Mouse (Mus musculus): ENCODE data around the gene Bend6. TPM values are rescaled to one million over a fixed set of nuclear protein-coding genes. Genes with fewer than 3 reads are reported as not detected.

Gene Bend6
- total and polyA plus RNA-seq, 3 experiments, result 0.04 to 0.08 TPM; not detected in 1

DNA sequence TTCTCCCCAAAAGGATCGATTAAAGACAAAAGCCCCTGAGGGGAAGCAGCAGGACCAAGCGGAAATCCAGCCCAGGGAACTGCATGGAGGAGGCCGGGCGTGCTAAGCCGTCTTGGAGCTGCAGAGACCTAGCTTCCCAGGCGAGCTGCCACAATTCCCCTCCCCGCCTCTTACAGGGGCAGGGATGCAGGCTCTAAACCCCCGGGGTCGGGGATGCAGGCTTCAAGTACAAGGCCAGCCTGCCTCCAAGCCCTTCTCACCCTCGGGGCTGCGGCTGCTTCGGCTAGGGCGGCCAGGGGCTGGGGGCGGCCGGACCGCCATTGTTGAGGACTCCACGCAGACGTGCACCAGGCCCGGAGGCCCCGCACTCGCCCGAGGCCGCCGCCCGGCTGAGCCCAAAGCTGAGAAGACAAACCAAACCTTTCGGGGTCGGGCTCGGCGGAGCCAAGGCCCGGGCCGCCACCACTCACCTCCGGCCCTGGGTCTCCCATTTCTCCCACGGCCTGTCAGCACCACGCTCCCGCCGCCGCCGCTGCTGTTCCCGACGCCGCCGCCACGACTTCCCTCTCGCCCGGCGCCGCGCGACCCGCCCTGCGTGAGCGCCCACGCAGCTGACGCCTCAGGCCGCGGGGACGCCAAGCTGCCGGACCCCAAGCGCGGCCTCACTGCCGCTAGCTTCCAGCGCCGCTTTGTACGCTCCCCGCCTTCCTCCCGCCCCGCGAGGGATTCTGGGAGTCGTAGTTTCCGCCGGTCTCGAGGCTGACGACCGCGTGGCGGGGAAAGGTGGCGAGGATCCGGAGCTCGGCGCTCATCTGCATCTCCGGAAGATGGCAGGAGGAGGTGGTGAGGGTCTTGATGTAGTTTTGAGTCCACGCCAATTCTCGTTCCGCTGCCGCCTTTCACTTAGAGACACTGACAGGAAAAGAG lies 93.5 kb downstream of the Bend6 start, which contains the start of gene Zfp451:
Gene Zfp451 (minus strand): TSS at position 728 of the 927 bp plus-strand sequence.
- peaks cover 11 to 24% of the 10 kb centered on the region in 2 experiments for H3K36me3 ChIP-seq (ENCODE audit: control insufficient read depth in 1 of 2, insufficient read depth in 2 of 2, low read length in 2 of 2)
- peak within 1 kb of the TSS; percentile 47 for H3K27ac ChIP-seq (ENCODE audit: control insufficient read depth, low read depth, low read length)
- H3K79me2 ChIP-seq (ENCODE audit: control insufficient read depth, insufficient read depth, low read length, poor library complexity), result peaks cover 33% of the 10 kb centered on the region
- peak within 1 kb of the TSS; percentile 81 to 94 for H3K4me3 ChIP-seq (ENCODE audit: control insufficient read depth in 1 of 2, insufficient read depth in 1 of 2, low read depth in 2 of 2, low read length in 2 of 2)
- H3K9me3 ChIP-seq (replicated peaks; ENCODE audit: insufficient read depth, low read length), result no peaks in the 10 kb centered on the region
- H3K27me3 ChIP-seq (ENCODE audit: control insufficient read depth in 1 of 2, insufficient read depth in 2 of 2, low read length in 2 of 2), result no peaks in the 10 kb centered on the region
- peak within 1 kb of the TSS; percentile 97 for H3K9ac ChIP-seq (ENCODE audit: control insufficient read depth, low read depth, low read length, poor library complexity, severe bottlenecking)
- peak; percentile 91 for DNase-seq (ENCODE audit: low read depth, low spot score)
- peaks cover 0 to 13% of the 10 kb centered on the region in 2 experiments; a peak in 2 of 4 replicates for H3K4me1 ChIP-seq (ENCODE audit: control insufficient read depth in 1 of 2, insufficient read depth in 2 of 2, low read length in 2 of 2)
- TF ChIP-seq MAZ (IDR thresholded peaks at IDR 0.05; ENCODE audit: low read depth, low read length) (no peak; the same call in 1 of the 2 replicates), ELF1 (IDR thresholded peaks at IDR 0.05; ENCODE audit: low read depth, low read length) (peak; percentile 74), UBTF (IDR thresholded peaks at IDR 0.05; ENCODE audit: borderline replicate concordance, insufficient read depth, low read depth, low read length) (0 out of 2 replicates have a peak, but pooled peaks have one; percentile 58), ZNF384 (IDR thresholded peaks at IDR 0.05; ENCODE audit: low read depth, low read length) (no peak), USF2 (IDR thresholded peaks at IDR 0.05; ENCODE audit: borderline replicate concordance in 1 of 2, insufficient read depth in 1 of 2, low read depth in 1 of 2, low read length in 2 of 2) (no peak), SIN3A (IDR thresholded peaks at IDR 0.05; ENCODE audit: low read length) (peak; percentile 78), TCF12 (IDR thresholded peaks at IDR 0.05; ENCODE audit: low read depth, low read length) (no peak; the same call in 1 of the 2 replicates), E2F4 (IDR thresholded peaks at IDR 0.05; ENCODE audit: borderline replicate concordance, low read depth, low read length) (peak; percentile 56; the same call in 1 of the 2 replicates), CHD1 (IDR thresholded peaks at IDR 0.05; ENCODE audit: low read depth, low read length) (no peak), ZC3H11A (IDR thresholded peaks at IDR 0.05; ENCODE audit: low read depth, low read length) (no peak), ETS1 (IDR thresholded peaks at IDR 0.05; ENCODE audit: low read depth, low read length) (no peak), ZMIZ1 (IDR thresholded peaks at IDR 0.05; ENCODE audit: low read depth, low read length) (no peak), KAT2A (conservative IDR thresholded peaks at IDR 0.05; ENCODE audit: low read depth, low read length) (peak; percentile 71; the same call in 1 of the 2 replicates), NELFE (IDR thresholded peaks at IDR 0.05; ENCODE audit: low read depth, low read length) (peak; percentile 58), POLR2AphosphoS5 (IDR thresholded peaks at IDR 0.05; ENCODE audit: borderline replicate concordance, low read depth, low read length) (no peak), CTCF (IDR thresholded peaks at IDR 0.05 in 2 of 3, conservative IDR thresholded peaks at IDR 0.05 in 1 of 3; ENCODE audit: control insufficient read depth in 1 of 3, insufficient read depth in 1 of 3, low read depth in 2 of 3, low read length in 3 of 3, poor library complexity in 1 of 3, severe bottlenecking in 1 of 3) (no peak), BHLHE40 (IDR thresholded peaks at IDR 0.05; ENCODE audit: borderline replicate concordance, low read depth, low read length) (no peak), CHD2 (IDR thresholded peaks at IDR 0.05; ENCODE audit: low read length) (no peak), SMC3 (IDR thresholded peaks at IDR 0.05; ENCODE audit: low read depth, low read length) (no peak), MXI1 (IDR thresholded peaks at IDR 0.05; ENCODE audit: low read depth, low read length) (peak; percentile 79), TBP (IDR thresholded peaks at IDR 0.05; ENCODE audit: low read depth, low read length) (peak; percentile 27; the same call in 1 of the 2 replicates), MAFK (IDR thresholded peaks at IDR 0.05; ENCODE audit: borderline replicate concordance, low read depth, low read length) (no peak), MAX (IDR thresholded peaks at IDR 0.05; ENCODE audit: low read length) (peak; percentile 94), EP300 (IDR thresholded peaks at IDR 0.05; ENCODE audit: low read depth in 1 of 2, low read length in 2 of 2) (no peak), USF1 (IDR thresholded peaks at IDR 0.05; ENCODE audit: low read depth, low read length) (no peak), GABPA (IDR thresholded peaks at IDR 0.05; ENCODE audit: low read depth, low read length) (no peak), GATA1 (IDR thresholded peaks at IDR 0.05; ENCODE audit: low read depth, low read length) (no peak), POLR2AphosphoS2 (IDR thresholded peaks at IDR 0.05; ENCODE audit: low read length) (peak; percentile 32; the same call in 1 of the 2 replicates), ZKSCAN1 (IDR thresholded peaks at IDR 0.05; ENCODE audit: low read depth, low read length) (no peak), MYC (IDR thresholded peaks at IDR 0.05; ENCODE audit: low read depth, low read length) (peak; percentile 97), MYB (IDR thresholded peaks at IDR 0.05; ENCODE audit: low read depth, low read length) (no peak), HCFC1 (IDR thresholded peaks at IDR 0.05; ENCODE audit: low read depth, low read length) (peak; percentile 97), POLR2A (IDR thresholded peaks at IDR 0.05; ENCODE audit: control insufficient read depth in 1 of 2, insufficient read depth in 1 of 2, low read depth in 1 of 2, low read length in 2 of 2, poor library complexity in 1 of 2) (peak; percentile 81 to 92), NRF1 (IDR thresholded peaks at IDR 0.05; ENCODE audit: insufficient read depth, low read depth, low read length, poor library complexity, severe bottlenecking) (peak; percentile 36; the same call in 1 of the 2 replicates), RCOR1 (IDR thresholded peaks at IDR 0.05; ENCODE audit: low read depth, low read length) (no peak)

Measured in MEL (cell line).